Mouse (Mus musculus) left cerebral cortex, postnatal 36 days (tissue): Measurements from ENCODE around the gene Hspb9. TPM values are rescaled to one million over a fixed set of nuclear protein-coding genes. Genes with fewer than 3 reads are reported as not detected.
A peak's percentile ranks its signal among the peaks of the same experiment; 100 is the strongest.

Experiments used
- DNase-seq, 2 experiments: peaks; one replicate each; pipeline ENCODE4 v3.0.0; 2021 to 2022; ENCODE audit warnings: low spot score in 2 of 2, mixed read lengths in 1 of 2
- intact Hi-C: fragments of 180-260 bp; cut with DNase I; formaldehyde crosslinking; loops from one replicate; pipeline ENCODE4 v1.15.1; 2025
- total RNA-seq, 2 experiments: library from RNA; stranded (reverse); gene quantifications; 2 replicates each; pipeline ENCODE4 v1.2.3; 2021

The Hspb9 gene
- not detected for total RNA-seq

GRCm38 (mm10) chr11:100713735-100714533 is at the start of gene Hspb9:
Gene Hspb9, plus strand, starts transcription at chr11:100713850.
- DNase-seq, result peak; percentile 40 to 55
- intact Hi-C loops, result loop anchor here (2.0 kb wide), 1 partner anchor 47 kb away; no protein-coding TSS in a partner anchor

- intact Hi-C loops, result no loop called here
Measured at GRCm38 (mm10) chr11:100671049-100671448, 42.6 kb upstream of the Hspb9 start.

DNA sequence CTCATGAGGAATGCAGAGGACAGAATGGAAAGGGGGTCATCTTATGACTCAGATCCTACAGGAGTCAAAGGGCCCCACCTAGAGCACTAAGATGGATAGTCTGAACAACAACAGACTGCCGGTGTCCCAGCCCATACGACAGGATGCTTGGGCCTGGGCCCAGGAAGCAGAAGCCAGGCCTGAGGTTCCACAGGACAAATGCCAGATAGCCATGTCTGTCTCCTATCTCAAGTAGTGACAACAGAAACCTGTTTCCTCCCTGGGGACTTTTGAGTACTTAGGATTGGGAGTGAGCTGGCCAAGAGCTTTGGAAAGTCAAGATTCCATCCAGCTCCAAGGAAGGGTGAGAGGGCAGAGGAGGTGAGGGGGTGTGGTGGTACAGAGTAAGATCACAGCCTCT is 41.7 kb upstream of the Hspb9 start:
- intact Hi-C loops, result no loop called here

More at GRCm38 (mm10) chr11:100671049-100671448, 42.6 kb upstream of the Hspb9 start:
- DNase-seq, result no peak

DNA sequence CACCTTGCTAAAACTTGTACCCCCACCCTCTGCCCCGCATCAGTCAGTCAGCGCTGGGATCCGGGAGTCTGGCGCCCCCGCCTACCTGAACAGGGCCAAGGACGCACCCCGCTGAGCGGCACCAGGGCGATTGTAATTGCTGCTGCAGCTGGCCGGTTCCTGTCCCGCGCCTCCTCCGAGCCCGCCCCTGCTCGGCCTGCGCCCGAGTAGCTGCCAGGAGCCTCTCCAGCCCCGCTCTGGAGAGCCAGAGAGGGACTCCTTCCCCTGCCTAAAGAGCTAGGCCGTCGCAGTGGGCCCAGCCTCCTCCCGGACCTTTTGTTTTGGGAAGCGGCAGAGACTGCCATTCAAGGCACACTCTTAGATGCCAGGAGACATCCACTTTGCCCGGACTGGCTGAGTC is 40.5 kb upstream of the Hspb9 start:
- intact Hi-C loops, result no loop called here
- DNase-seq, result no peak

More for the DNA sequence above, 41.7 kb upstream of the Hspb9 start:
- DNase-seq, result no peak

GRCm38 (mm10) chr11:100677810-100678209 is 35.8 kb upstream of the Hspb9 start:
- peak; percentile 21 to 42 for DNase-seq

DNA sequence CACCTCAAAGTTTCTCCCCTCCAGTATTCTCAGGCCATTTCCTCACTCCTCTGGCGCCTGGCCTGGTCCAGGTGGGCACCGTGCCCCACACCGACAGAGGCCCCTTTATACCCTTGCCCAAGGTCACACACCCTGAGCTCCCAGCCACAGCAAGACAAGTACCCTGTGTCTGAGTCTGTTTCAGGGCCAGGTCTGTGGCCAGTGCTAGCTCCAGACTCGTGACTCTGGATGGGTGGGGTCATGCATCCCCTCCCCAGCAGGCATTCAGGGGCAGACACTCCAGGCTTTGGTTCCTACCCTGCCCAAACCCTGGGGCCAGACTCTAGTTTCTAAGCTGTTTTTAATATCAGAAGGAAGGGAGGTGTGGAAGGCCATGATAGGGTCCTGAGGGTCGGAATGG is 31.8 kb upstream of the Hspb9 start:
- DNase-seq, result no peak
- intact Hi-C loops, result no loop called here

More at GRCm38 (mm10) chr11:100677810-100678209, 35.8 kb upstream of the Hspb9 start:
- intact Hi-C loops, result no loop called here

DNA sequence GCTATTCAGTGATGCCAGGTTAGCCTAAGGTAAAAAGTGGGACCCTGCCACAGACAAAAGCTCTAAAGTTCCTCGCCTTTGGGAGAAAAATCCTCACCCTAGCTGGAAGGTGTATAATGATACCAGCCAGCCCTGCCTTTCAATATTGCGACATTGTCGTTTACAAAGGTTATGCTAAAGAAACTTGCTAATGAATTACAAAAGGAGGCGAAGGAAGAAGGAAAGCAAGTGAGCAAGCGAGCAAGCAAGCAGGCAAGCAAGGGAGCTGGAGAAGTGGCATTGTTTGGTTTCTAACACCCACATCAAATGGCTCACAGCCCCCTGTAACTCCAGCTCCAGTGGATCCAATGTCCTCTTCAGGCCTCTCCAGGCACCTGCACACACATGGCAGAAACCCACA is 31.1 kb upstream of the Hspb9 start:
- intact Hi-C loops, result no loop called here
- DNase-seq, result no peak

DNA sequence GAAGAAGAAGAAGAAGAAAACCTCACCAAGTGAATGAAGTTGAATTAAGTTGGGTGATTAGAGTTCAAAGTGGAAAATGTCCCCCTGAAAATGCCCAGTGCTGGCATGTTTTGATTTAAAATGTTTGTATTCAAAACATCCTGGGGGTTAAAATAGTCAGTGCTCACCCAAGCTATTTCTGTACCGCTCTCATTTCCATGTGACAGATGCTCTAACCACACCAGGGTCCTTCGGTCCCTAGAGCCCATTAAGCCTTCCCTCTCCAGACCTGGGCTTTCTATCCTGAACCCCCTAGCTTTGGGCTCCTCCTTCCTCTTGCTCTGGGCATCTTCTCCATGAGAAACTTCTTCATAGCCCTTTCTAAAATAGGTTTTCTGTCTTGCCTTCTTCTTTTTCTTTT is 29.6 kb upstream of the Hspb9 start:
- DNase-seq, result no peak
- intact Hi-C loops, result no loop called here

- intact Hi-C loops, result no loop called here
- no peak for DNase-seq
Measured at GRCm38 (mm10) chr11:100685371-100685770, 28.3 kb upstream of the Hspb9 start.

- no peak for DNase-seq
- intact Hi-C loops, result no loop called here
Measured at GRCm38 (mm10) chr11:100687265-100687664, 26.4 kb upstream of the Hspb9 start.

DNA sequence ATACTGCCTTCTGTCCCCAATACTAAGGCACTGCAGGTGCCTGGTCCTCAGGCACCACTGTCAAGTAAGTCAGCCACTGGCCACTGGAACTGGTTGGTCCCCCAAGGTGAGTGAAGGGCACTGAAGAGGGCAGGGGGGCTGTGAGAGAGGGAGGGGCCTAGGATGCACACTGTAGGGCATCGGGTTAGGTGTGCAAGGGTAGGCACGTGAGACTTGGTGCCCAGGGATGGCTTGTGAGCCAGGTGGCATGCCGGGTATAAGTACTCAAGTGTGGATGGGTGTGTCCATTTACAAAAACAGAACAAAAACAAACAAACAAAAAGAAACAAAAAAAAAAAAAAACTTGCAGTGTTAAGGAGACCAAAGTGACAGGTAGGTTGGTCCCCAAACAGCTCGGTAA is 25.2 kb upstream of the Hspb9 start:
- intact Hi-C loops, result no loop called here
- DNase-seq, result no peak

DNA sequence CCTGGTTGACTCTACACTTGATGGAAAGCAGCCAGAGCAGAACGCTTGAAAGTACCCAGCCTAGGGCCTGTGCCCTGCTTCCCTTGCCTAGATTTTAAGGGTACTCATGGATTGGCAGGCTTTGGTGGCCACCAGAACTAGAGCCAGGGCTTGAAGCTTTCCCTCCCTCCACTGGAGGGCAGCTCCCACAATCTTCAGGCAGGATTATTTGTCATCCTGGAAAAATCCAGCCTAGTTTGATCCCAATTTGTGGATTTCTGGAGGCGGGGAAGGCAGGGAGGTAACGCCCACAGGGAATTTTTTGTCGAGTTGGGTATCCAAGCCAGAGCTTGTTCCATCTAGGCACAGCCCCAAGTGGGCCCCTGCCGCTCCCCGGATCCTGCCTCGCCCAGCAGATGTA is 23.3 kb upstream of the Hspb9 start:
- no peak for DNase-seq
- intact Hi-C loops, result loop anchor here (10.0 kb wide), 1 partner anchor 336 kb away; the partner anchor contains the start of gene Hap1

DNA sequence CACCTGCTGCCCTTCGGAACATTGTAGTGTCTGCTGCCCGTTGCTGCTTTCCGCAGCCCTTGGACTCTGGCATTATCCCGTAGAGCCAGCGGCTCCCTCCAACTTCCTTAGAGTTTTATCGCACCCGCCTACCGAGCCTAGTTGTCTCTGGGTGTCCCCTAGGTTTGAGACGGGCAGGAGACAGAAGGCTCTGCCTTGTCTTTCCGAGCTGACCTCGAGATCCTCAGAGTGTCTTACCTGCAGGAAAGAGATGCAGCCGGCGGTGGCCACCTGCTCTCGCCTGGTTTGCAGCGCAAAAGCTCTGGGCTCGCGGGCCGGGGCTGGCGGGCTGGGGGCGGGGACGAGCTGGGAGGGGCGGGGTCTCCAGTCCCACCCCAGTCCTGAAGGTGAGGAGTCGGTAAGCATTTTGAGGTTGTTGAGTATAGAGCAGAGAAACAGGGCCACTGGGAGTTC is 21.5 kb upstream of the Hspb9 start, which contains the start of gene Zfp385c:
Gene Zfp385c, minus strand, starts transcription at position 292 of the 453 bp plus-strand sequence.
- intact Hi-C loops, result loop anchor here (10.0 kb wide), 1 partner anchor 337 kb away; the partner anchor contains the start of gene Hap1
- no peak for DNase-seq

DNA sequence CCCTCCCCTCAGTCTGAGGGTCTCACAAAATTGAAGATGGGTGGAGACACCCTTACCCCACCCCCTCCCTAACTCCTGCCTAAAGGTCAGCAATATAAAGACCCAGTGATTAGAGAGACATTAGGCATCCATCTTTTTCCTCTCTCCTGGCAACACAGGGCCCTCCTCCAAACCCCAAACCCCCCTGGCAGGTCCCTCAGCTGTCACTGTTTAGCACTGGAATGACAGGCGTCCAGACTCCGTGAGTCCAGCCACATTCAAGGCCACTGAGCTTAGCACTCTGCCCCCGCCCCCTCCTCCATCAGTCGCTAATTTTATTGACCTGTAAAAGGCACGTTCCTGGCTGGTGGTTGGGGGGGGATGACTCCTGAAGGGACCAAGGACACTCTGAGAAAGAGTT is 20.5 kb upstream of the Hspb9 start:
- intact Hi-C loops, result loop anchor here (10.0 kb wide), 1 partner anchor 338 kb away; the partner anchor contains the start of gene Hap1

DNA sequence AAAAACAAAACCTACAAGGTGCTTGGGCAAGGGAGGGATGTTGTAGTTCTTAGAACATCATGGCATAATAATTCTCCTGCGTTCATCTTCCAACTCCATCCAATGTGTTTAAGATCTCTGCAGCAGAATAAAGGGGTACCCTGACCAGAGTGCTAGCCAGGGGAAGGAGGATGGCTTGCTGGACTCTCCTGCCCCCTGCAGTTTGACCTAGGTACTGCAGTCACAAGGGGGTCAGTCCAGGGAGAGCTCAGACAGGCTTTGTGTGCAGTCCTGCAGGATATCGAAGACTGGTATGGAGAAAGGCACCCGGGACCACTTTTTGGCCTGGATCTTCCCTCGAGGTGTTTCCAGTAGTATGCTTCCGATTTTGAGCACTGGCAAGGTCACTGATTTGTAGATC is 18.7 kb upstream of the Hspb9 start:
- intact Hi-C loops, result loop anchor here (1.0 to 10.0 kb wide), 3 partner anchors 68 to 340 kb away; partner anchors contain the start of gene Hap1
- peak; percentile 52 to 76 for DNase-seq

More for the DNA sequence above, 20.5 kb upstream of the Hspb9 start:
- no peak for DNase-seq

DNA sequence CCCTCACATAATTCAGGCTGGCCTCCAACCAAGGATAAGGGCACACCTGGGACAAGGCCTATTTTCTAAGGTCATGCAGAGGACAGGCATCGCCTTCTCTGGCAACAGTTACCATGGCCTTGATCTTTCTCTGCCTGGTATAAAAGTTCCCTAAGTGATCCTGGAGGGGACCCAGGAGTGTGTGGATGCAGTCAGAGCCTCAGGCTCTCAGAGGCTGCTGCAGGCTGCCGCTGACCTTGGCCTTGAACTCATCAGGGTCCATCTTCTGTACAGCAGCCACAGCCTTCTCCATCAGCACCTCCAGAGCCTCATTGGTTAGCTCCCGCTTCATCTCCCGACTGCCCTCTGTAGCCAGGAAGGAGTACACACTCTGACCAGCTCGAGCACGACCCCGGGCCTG is 15.7 kb upstream of the Hspb9 start:
- intact Hi-C loops, result loop anchor here (10.0 kb wide), 1 partner anchor 343 kb away; the partner anchor contains the start of gene Hap1
- DNase-seq, result no peak

GRCm38 (mm10) chr11:100700710-100701109 is 12.9 kb upstream of the Hspb9 start:
- no peak for DNase-seq
- intact Hi-C loops, result loop anchor here (10.0 kb wide), 1 partner anchor 276 kb away; no protein-coding TSS in a partner anchor

DNA sequence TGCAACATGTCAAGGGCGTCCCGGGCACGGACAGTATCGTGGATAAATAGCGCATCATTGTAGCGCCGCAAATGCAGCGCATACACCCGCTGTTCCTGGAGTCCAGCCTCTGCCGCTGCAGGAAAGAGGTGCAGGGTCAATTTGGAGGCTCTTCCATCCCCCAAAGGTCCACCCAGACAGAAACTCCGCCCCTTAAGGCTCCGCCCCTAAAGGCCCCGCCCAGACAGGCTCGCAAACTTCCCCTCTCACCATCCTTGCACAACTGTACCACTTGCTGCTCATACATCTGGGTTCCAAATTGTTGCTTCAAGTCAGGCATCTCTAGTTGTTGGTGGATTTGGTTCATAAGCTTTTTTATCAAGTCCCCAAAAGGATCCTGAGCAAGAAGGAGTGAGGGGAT is 12.3 kb upstream of the Hspb9 start:
- DNase-seq, result no peak
- intact Hi-C loops, result loop anchor here (10.0 kb wide), 1 partner anchor 276 kb away; no protein-coding TSS in a partner anchor

- peak; percentile 40 to 59 for DNase-seq
- intact Hi-C loops, result loop anchor here (2.0 to 10.0 kb wide), 2 partner anchors 131 to 277 kb away; no protein-coding TSS in a partner anchor
Measured at GRCm38 (mm10) chr11:100702081-100702851, 11.4 kb upstream of the Hspb9 start.

DNA sequence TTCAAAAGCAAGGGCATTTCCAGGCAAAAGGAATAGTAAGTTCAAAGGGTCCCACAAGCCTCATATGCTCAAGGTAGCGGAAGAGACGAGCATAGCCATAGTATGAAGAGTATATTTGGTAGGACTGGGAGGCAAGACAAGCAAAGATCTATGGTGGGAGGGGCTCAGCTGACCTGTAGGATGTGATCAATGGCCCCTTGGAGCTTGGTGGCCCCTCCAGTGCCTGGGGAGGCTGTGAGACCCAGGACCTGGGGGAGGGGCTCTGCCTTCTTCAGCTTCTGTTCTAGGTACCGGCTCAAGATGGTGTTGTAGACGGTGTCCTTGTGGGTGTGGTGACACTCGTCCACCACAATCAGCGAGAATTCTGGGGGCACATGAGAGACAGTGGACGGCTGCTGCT is 10.7 kb upstream of the Hspb9 start:
- intact Hi-C loops, result loop anchor here (2.0 to 10.0 kb wide), 2 partner anchors 132 to 278 kb away; no protein-coding TSS in a partner anchor
- DNase-seq, result no peak
